Mouse (Mus musculus): ENCODE data around the gene Olfr592. TPM values are rescaled to one million over a fixed set of nuclear protein-coding genes. Genes with fewer than 3 reads are reported as not detected.

The Olfr592 gene
- not detected for total RNA-seq (2023)

GRCm38 (mm10) chr7:103184503-103184902 lies at the start of gene Olfr592:
Gene Olfr592, plus strand, starts transcription at chr7:103184803.

GRCm38 (mm10) chr7:103140579-103140978 lies 44.0 kb upstream of the Olfr592 start, which contains the start of gene Olfr588-ps1:
Gene Olfr588-ps1, plus strand, starts transcription at chr7:103140879.

GRCm38 (mm10) chr7:103156256-103156655 lies 28.3 kb upstream of the Olfr592 start, which contains the start of gene Olfr589:
Gene Olfr589, minus strand, starts transcription at chr7:103156356.

GRCm38 (mm10) chr7:103178240-103178639 lies 6.4 kb upstream of the Olfr592 start, which contains the start of gene Olfr591:
Gene Olfr591, minus strand, starts transcription at chr7:103178340.

GRCm38 (mm10) chr7:103211562-103211961 lies 27.0 kb downstream of the Olfr592 start, which contains the start of gene Olfr593:
Gene Olfr593, plus strand, starts transcription at chr7:103211862.

GRCm38 (mm10) chr7:103216696-103217095 lies 32.1 kb downstream of the Olfr592 start, which contains the start of gene Olfr594:
Gene Olfr594, plus strand, starts transcription at chr7:103216996.

Other genes starting within 250 kb of the Olfr592 start
- not detected for gene Olfr573-ps1, start 242.2 kb upstream of the Olfr592 start, total RNA-seq (2023)
- gene Olfr574, start 236.3 kb upstream of the Olfr592 start, total RNA-seq (2023), result not detected
- not detected for gene Olfr575, start 226.0 kb upstream of the Olfr592 start, total RNA-seq (2023)
- not detected for gene Olfr576, start 222.1 kb upstream of the Olfr592 start, total RNA-seq (2023)
- gene Olfr577, start 208.9 kb upstream of the Olfr592 start, total RNA-seq (2023), result not detected
- not detected for gene Olfr578, start 195.5 kb upstream of the Olfr592 start, total RNA-seq (2023)
- gene Olfr582, start 146.8 kb upstream of the Olfr592 start, total RNA-seq (2023), result not detected
- gene Olfr583, start 133.5 kb upstream of the Olfr592 start, total RNA-seq (2023), result not detected
- gene Olfr584, start 102.9 kb upstream of the Olfr592 start, total RNA-seq (2023), result not detected
- not detected for gene Olfr585, start 87.1 kb upstream of the Olfr592 start, total RNA-seq (2023)
- gene Olfr586, start 59.2 kb upstream of the Olfr592 start, total RNA-seq (2023), result not detected
- gene Olfr588-ps1, start 43.9 kb upstream of the Olfr592 start, total RNA-seq (2023), result not detected
- gene Olfr589, start 28.4 kb upstream of the Olfr592 start, total RNA-seq (2023), result not detected
- gene Olfr591, start 6.5 kb upstream of the Olfr592 start, total RNA-seq (2023), result not detected
- gene Olfr593, start 27.1 kb downstream of the Olfr592 start, total RNA-seq (2023), result not detected
- not detected for gene Olfr594, start 32.2 kb downstream of the Olfr592 start, total RNA-seq (2023)
- gene Usp17ld, start 67.7 kb downstream of the Olfr592 start, total RNA-seq (2023), result not detected
- not detected for gene Olfr596, start 120.8 kb downstream of the Olfr592 start, total RNA-seq (2023)
- not detected for gene Olfr597, start 131.5 kb downstream of the Olfr592 start, total RNA-seq (2023)
- gene Olfr598, start 138.8 kb downstream of the Olfr592 start, total RNA-seq (2023), result not detected
- gene Olfr599, start 151.1 kb downstream of the Olfr592 start, total RNA-seq (2023), result not detected
- not detected for gene Olfr600, start 164.9 kb downstream of the Olfr592 start, total RNA-seq (2023)
- gene Olfr601, start 177.9 kb downstream of the Olfr592 start, total RNA-seq (2023), result not detected
- gene Olfr603, start 201.4 kb downstream of the Olfr592 start, total RNA-seq (2023), result not detected
- not detected for gene Usp17lc, start 230.3 kb downstream of the Olfr592 start, total RNA-seq (2023)

All from CD4-positive naive resting alpha-beta T cell, adult 57 days (primary cell).